Mouse (Mus musculus): ENCODE results near the gene Zscan25. TPM values are rescaled to one million over a fixed set of nuclear protein-coding genes. Genes with fewer than 3 reads are reported as not detected.
"Not testable (repeated sequence)": the region's sequence is repeated elsewhere in the genome, so short reads cannot be mapped to it uniquely, and the experiment has no call there.

Zscan25 gene
- polyA plus RNA-seq (2015; fragmentation: Nextera tagmentation; extraction: Ambion mirVana) = 0.59 and 0.79 TPM in 2 replicates

- H3K9ac ChIP-seq = peak within 1 kb of the TSS; percentile 90
- peaks cover 31% of the 10 kb centered on the region for H3K36me3 ChIP-seq
- peak within 1 kb of the TSS; percentile 96 for H3K4me3 ChIP-seq
- ATAC-seq (ENCODE audit: low FRiP score, low read depth) = peak; percentile 97
- H3K27me3 ChIP-seq = no peaks in the 10 kb centered on the region
- H3K27ac ChIP-seq = peak within 1 kb of the TSS; percentile 83
- no peaks in the 10 kb centered on the region for H3K9me3 ChIP-seq
- H3K4me1 ChIP-seq = peaks cover 12% of the 10 kb centered on the region
- under 1% methylated on average over 50 of the region's 50 CpGs for WGBS
- peak within 1 kb of the TSS; percentile 89 for H3K4me2 ChIP-seq (replicated peaks)
These were observed at the start of gene Zscan25 for GRCm38 (mm10) chr5:145280371-145281143. Gene Zscan25 (plus strand): TSS chr5:145280500.

DNA sequence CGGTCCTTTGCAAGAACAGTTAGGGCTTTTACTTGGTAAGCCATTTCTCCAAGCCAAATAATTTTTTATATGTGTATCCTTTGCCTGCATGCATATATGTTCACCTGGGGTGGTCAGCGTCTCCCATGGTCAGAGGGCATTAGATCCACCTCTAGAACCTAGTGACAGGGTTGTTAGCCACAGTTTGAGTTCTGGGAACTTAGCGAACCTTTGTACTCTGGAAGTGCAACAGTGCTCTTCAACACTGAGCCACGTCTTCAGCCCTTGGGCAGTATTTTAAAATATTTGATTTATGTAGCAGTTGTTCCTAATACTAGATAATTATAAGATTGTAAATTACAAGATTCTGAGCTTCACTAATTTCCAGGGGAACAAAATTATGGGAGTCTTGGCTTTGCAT, 49.7 kb upstream of the Zscan25 start:
- WGBS = 83% methylated on average over 4 of the region's 4 CpGs

GRCm38 (mm10) chr5:145231367-145231871, 48.9 kb upstream of the Zscan25 start, which contains the start of gene Zfp655:
Gene Zfp655 (plus strand): TSS chr5:145231715.
- Histone ChIP-seq H3K27ac (peak within 1 kb of the TSS; percentile 84), H3K9ac (peak within 1 kb of the TSS; percentile 98), H3K4me3 (peak within 1 kb of the TSS; percentile 99), H3K4me2 (replicated peaks) (peak within 1 kb of the TSS; percentile 79), H3K9me3 (no peaks in the 10 kb centered on the region), H3K27me3 (no peaks in the 10 kb centered on the region), H3K36me3 (peaks cover 32% of the 10 kb centered on the region), H3K4me1 (peaks cover 18% of the 10 kb centered on the region)
- WGBS = under 1% methylated on average over 42 of the region's 42 CpGs
- peak; percentile 97 for ATAC-seq (ENCODE audit: low FRiP score, low read depth)

More for the DNA sequence above, 49.7 kb upstream of the Zscan25 start:
- H3K4me2 ChIP-seq (replicated peaks) = peak overlapping the region; percentile 79
- H3K27ac ChIP-seq = no peak overlapping the region
- peak overlapping the region; percentile 99 for H3K4me3 ChIP-seq
- ATAC-seq (ENCODE audit: low FRiP score, low read depth) = no peak
- no peaks in the 10 kb centered on the region for H3K27me3 ChIP-seq
- peaks cover 24% of the 10 kb centered on the region for H3K36me3 ChIP-seq
- H3K4me1 ChIP-seq = peaks cover 18% of the 10 kb centered on the region
- no peak overlapping the region; the same call in 1 of the 2 replicates for H3K9ac ChIP-seq
- no peaks in the 10 kb centered on the region for H3K9me3 ChIP-seq

DNA sequence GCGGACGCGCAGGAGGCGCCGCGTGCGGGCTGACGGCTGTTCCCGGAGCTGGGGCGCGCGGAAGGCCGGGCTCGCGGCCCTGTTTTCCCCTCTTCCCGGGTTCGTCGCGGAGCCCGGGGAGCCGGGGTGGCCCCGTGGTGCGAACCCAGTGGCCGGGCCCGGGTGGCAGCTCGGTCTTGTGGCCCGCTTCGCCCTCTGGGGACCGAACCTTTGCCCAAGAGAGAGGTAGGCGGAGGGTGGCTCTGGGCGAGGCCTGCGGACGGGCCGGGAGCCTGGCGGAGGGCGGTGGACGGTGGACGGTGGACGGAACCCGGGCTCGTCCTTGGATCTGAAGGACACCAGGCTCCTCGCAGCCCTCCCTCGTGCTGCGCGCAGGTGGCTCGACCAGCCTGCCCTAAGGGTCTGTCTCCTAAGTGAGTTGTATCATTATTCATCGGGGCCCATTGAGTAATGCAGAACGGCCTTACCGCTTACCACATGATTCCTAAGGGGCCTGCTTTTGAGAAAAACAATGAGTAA, 48.3 kb upstream of the Zscan25 start:
- WGBS = 0% methylated on average over 48 of the region's 49 CpGs
- H3K27me3 ChIP-seq = no peaks in the 10 kb centered on the region
- peak overlapping the region; percentile 79 for H3K4me2 ChIP-seq (replicated peaks)
- peaks cover 36% of the 10 kb centered on the region for H3K36me3 ChIP-seq
- peak overlapping the region; percentile 99 for H3K4me3 ChIP-seq
- H3K27ac ChIP-seq = peak overlapping the region; percentile 84
- H3K4me1 ChIP-seq = peaks cover 18% of the 10 kb centered on the region
- H3K9ac ChIP-seq = peak overlapping the region; percentile 98
- H3K9me3 ChIP-seq = no peaks in the 10 kb centered on the region
- peak; percentile 70 for ATAC-seq (ENCODE audit: low FRiP score, low read depth)

- Histone ChIP-seq H3K4me3 (no peak overlapping the region), H3K4me2 (replicated peaks) (no peak overlapping the region), H3K36me3 (peaks cover 59% of the 10 kb centered on the region), H3K27ac (no peak overlapping the region), H3K4me1 (peaks cover 18% of the 10 kb centered on the region), H3K9ac (no peak overlapping the region), H3K9me3 (no peaks in the 10 kb centered on the region), H3K27me3 (no peaks in the 10 kb centered on the region)
- no peak for ATAC-seq (ENCODE audit: low FRiP score, low read depth)
These were observed 45.7 kb upstream of the Zscan25 start for GRCm38 (mm10) chr5:145234636-145235035.

DNA sequence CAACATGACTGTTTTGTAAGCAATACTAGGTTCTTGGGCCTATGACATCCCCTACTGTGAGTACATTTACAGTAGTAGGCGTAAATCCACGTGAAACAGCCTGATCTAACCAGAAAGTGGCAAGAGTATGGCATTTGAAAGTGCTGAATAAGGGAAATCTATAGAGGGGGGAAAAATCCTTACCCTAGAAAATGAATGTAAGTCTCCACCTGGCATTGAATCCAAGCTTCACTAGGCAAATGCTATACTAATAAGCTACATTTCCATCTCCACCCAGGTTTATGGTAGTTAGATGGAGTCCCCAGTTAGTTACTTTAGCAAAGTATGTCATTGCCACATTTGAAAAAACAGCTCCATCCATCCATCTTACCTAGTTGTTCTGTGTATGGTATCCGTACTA, 30.8 kb upstream of the Zscan25 start:
- H3K9me3 ChIP-seq = no peaks in the 10 kb centered on the region
- no peaks in the 10 kb centered on the region for H3K4me1 ChIP-seq
- H3K9ac ChIP-seq = no peak overlapping the region
- H3K27ac ChIP-seq = no peak overlapping the region
- no peaks in the 10 kb centered on the region for H3K27me3 ChIP-seq
- no peak overlapping the region for H3K4me2 ChIP-seq (replicated peaks)
- H3K4me3 ChIP-seq = no peak overlapping the region
- 91% methylated on average over 3 of the region's 3 CpGs for WGBS
- ATAC-seq (ENCODE audit: low FRiP score, low read depth) = no peak
- peaks cover 66% of the 10 kb centered on the region for H3K36me3 ChIP-seq

DNA sequence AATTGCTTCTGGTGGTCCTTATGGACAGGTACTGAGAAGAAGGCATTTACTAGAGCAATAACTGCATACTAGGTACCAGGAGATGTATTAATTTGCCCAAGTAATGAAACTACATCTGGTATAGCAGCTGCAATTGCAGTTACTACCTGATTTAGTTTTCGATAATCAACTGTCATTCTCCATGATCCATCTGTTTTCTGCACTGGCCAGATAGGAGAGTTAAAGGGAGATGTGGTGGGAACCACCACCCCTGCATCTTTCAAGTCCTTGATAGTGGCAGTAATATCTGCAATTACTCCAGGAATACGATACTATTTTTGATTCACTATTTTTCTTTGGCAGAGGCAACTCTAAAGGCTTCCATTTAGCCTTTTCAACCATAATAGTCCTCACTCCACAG, 6.7 kb upstream of the Zscan25 start:
- not testable (repeated sequence) for H3K9me3 ChIP-seq; H3K4me3 ChIP-seq; H3K4me2 ChIP-seq (replicated peaks); H3K27ac ChIP-seq; H3K36me3 ChIP-seq; ATAC-seq (ENCODE audit: low FRiP score, low read depth); H3K9ac ChIP-seq; H3K4me1 ChIP-seq; H3K27me3 ChIP-seq
- 82% methylated on average over 2 of the region's 2 CpGs for WGBS

GRCm38 (mm10) chr5:145279948-145280347, 352 bp upstream of the Zscan25 start:
- Histone ChIP-seq H3K9ac (no peak overlapping the region), H3K9me3 (no peaks in the 10 kb centered on the region), H3K4me2 (replicated peaks) (no peak overlapping the region), H3K27me3 (no peaks in the 10 kb centered on the region), H3K4me1 (peaks cover 12% of the 10 kb centered on the region), H3K4me3 (peak overlapping the region; percentile 96; the same call in 1 of the 2 replicates), H3K27ac (no peak overlapping the region), H3K36me3 (peaks cover 25% of the 10 kb centered on the region)
- 93% methylated on average over 2 of the region's 2 CpGs for WGBS
- ATAC-seq (ENCODE audit: low FRiP score, low read depth) = peak; percentile 13; the same call in 1 of the 2 replicates

DNA sequence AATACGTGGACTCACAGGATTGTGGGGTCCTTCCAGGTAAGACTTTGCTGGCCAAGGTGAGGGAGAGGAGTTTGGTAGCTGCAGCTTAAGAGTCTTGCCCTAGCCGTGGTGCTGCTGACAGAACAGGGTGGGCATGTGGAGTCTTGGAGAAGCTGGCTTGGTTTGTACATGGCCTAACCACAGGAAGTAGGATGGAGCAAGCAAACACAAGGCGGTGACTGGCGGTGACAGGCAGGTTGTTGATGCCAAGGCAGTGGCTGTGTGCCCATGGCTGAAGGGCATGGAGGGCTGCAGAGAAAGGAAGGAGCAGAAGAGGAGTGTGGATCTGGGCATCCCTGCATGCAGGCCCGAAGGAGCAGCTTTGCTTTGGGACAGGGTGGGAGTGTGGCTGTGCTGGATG, 8.1 kb downstream of the Zscan25 start:
- no peak overlapping the region for H3K4me3 ChIP-seq
- 94% methylated on average over 5 of the region's 5 CpGs for WGBS
- H3K4me1 ChIP-seq = no peaks in the 10 kb centered on the region
- ATAC-seq (ENCODE audit: low FRiP score, low read depth) = no peak
- no peaks in the 10 kb centered on the region for H3K27me3 ChIP-seq
- no peak overlapping the region for H3K27ac ChIP-seq
- H3K9me3 ChIP-seq = no peaks in the 10 kb centered on the region
- H3K9ac ChIP-seq = no peak overlapping the region
- H3K4me2 ChIP-seq (replicated peaks) = no peak overlapping the region
- peaks cover 97% of the 10 kb centered on the region for H3K36me3 ChIP-seq

DNA sequence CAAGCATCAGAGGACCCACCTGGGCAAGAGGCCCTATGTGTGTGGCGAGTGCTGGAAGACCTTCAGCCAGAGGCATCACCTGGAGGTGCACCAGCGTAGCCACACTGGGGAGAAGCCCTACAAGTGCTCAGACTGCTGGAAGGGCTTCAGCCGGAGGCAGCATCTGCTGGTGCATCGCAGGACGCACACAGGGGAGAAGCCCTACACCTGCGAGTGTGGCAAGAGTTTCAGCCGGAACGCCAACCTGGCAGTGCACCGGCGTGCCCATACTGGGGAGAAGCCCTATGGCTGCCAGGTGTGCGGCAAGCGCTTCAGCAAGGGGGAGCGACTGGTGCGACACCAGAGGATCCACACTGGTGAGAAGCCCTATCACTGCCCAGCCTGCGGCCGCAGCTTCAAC, 10.4 kb downstream of the Zscan25 start:
- Histone ChIP-seq H3K9ac (no peak overlapping the region), H3K4me1 (no peaks in the 10 kb centered on the region), H3K4me2 (replicated peaks) (no peak overlapping the region), H3K27me3 (no peaks in the 10 kb centered on the region), H3K9me3 (no peaks in the 10 kb centered on the region), H3K4me3 (no peak overlapping the region), H3K36me3 (peaks cover 89% of the 10 kb centered on the region), H3K27ac (no peak overlapping the region)
- ATAC-seq (ENCODE audit: low FRiP score, low read depth) = no peak
- WGBS = 97% methylated on average over 16 of the region's 16 CpGs

- no peak overlapping the region for H3K4me2 ChIP-seq (replicated peaks)
- H3K9me3 ChIP-seq = no peaks in the 10 kb centered on the region; the same call in 1 of the 2 replicates
- peaks cover 72% of the 10 kb centered on the region for H3K36me3 ChIP-seq
- no peaks in the 10 kb centered on the region for H3K27me3 ChIP-seq
- ATAC-seq (ENCODE audit: low FRiP score, low read depth) = no peak
- no peak overlapping the region for H3K27ac ChIP-seq
- H3K9ac ChIP-seq = no peak overlapping the region
- no peaks in the 10 kb centered on the region for H3K4me1 ChIP-seq
- WGBS = 97% methylated on average over 6 of the region's 6 CpGs
- no peak overlapping the region for H3K4me3 ChIP-seq
These were observed 12.1 kb downstream of the Zscan25 start for GRCm38 (mm10) chr5:145292398-145292797.

GRCm38 (mm10) chr5:145300469-145300868, 20.2 kb downstream of the Zscan25 start:
- no peaks in the 10 kb centered on the region for H3K36me3 ChIP-seq
- H3K4me2 ChIP-seq (replicated peaks) = no peak overlapping the region
- H3K4me3 ChIP-seq = no peak overlapping the region
- H3K9ac ChIP-seq = no peak overlapping the region
- H3K27me3 ChIP-seq = no peaks in the 10 kb centered on the region
- ATAC-seq (ENCODE audit: low FRiP score, low read depth) = no peak
- H3K9me3 ChIP-seq = no peaks in the 10 kb centered on the region; the same call in 1 of the 2 replicates
- no peak overlapping the region for H3K27ac ChIP-seq
- no peaks in the 10 kb centered on the region for H3K4me1 ChIP-seq
